Comparison of ENCODE assay signal across 30 mouse cellular contexts in the genomic region with DNA sequence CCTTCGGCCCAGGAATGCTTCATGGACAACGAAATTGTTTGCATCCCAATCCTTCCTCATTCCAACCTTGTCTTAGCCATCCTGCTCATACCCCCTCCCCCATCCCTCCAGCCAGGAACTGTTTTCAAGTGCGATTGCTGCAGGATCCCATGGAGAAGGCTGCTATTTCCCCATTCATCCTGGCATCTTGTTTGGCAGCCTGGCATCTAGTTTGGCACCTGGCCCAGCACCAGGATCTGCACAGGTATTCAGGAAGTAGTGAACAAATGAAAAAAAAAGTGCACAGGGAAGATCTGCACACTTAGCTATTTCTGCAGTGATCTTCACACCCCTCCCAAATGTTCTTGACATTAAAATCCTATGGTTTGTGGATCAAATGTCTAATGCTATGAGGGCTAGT. TPM values are rescaled to one million over a fixed set of nuclear protein-coding genes. Genes with fewer than 3 reads are reported as not detected.
DNase-seq lines count a peak whose midpoint lies in the region; ATAC-seq and TF ChIP-seq lines count a peak whose summit lies in the region.
"Had no signal": no experiment of that assay in that cellular context is flagged by ENCODE, and none has a peak within 500 bp of the region (broad histone marks: within the 10 kb centered on the region; RNA-seq: fewer than 3 reads in every experiment).

No protein-coding gene starts in this region.

- H3K4me1 ChIP-seq in ES-E14 (ENCODE audit: control insufficient read depth in 2 of 2, insufficient read depth in 2 of 2, low read length in 2 of 2, poor library complexity in 1 of 2): no peaks in the 10 kb centered on the region
- H3K4me1 ChIP-seq: forebrain, embryonic 10.5 days; hindbrain, embryonic 10.5 days had no signal

- no peaks in the 10 kb centered on the region for H3K36me3 ChIP-seq in ES-E14 (ENCODE audit: control insufficient read depth, insufficient read depth, low read length, poor library complexity, severe bottlenecking)
- H3K36me3 ChIP-seq: forebrain, embryonic 10.5 days; G1E; hindbrain, embryonic 10.5 days had no signal

- no peak overlapping the region for H3K4me3 ChIP-seq in ES-E14 (ENCODE audit: insufficient read depth in 1 of 2, low read depth in 1 of 2, low read length in 2 of 2, poor library complexity in 1 of 2, severe bottlenecking in 1 of 2)
- H3K4me3 ChIP-seq: forebrain, embryonic 10.5 days; forebrain, embryonic 13.5 days; hindbrain, embryonic 10.5 days had no signal

- DNase-seq in cerebellum, postnatal 10 days: peak; percentile 69 to 79
- no peak for DNase-seq in cerebellum, adult 9-11 months
- DNase-seq in cerebellum, postnatal 36 days: peak; percentile 17
- DNase-seq in ES-CJ7 (ENCODE audit: low read depth, low spot score) (peak; percentile 9), ES-E14 (ENCODE audit: low read depth, low spot score) (peak; percentile 21)
- DNase-seq in urinary bladder, adult 18-20 months (ENCODE audit: low spot score in 2 of 2): no peak
- DNase-seq in thymus, postnatal 0 days (ENCODE audit: low spot score): no peak
- DNase-seq: adrenal gland, adult 8-10 months; adrenal gland, postnatal 25 days; embryo, embryonic 11 days; gastrocnemius, postnatal 10 days; gastrocnemius, postnatal 36 days; heart, postnatal 36 days; kidney, adult 18-20 months; kidney, adult 9 months had no signal

- no peak overlapping the region for H3K27ac ChIP-seq in ES-E14 (ENCODE audit: insufficient read depth, low read depth, low read length, poor library complexity, severe bottlenecking)
- H3K27ac ChIP-seq: forebrain, embryonic 10.5 days; forebrain, embryonic 13.5 days; hindbrain, embryonic 10.5 days; hindbrain, embryonic 14.5 days; hindbrain, postnatal 0 days had no signal

- no peak overlapping the region for H3K9ac ChIP-seq in ES-E14 (ENCODE audit: insufficient read depth, low read depth, low read length, poor library complexity, severe bottlenecking)
- H3K9ac ChIP-seq: forebrain, embryonic 13.5 days; hindbrain, embryonic 14.5 days had no signal

- H3K9me3 ChIP-seq in ES-E14 (ENCODE audit: control insufficient read depth, insufficient read depth, low read depth, low read length): no peaks in the 10 kb centered on the region
- H3K9me3 ChIP-seq: forebrain, embryonic 10.5 days; forebrain, embryonic 13.5 days; hindbrain, embryonic 10.5 days had no signal

- in situ Hi-C loops in ES-E14 (cut with MboI; ENCODE audit: low sequenced_read_pairs in 2 of 2, unreplicated experiment in 2 of 2): no loop called here

- ATAC-seq in cerebellum, adult (ENCODE audit: insufficient number of reproducible peaks, low FRiP score, low TSS enrichment): no peak
- ATAC-seq: activated CD4-positive, CD25-positive, alpha-beta regulatory T cell, adult 4 months; CD4-positive, CD25-positive, alpha-beta regulatory T cell, adult 4 months; forebrain, embryonic 13.5 days; forebrain, embryonic 16.5 days; hindbrain, postnatal 0 days; inflammation-experienced regulatory T-cells, adult 6 months; intestine, embryonic 16.5 days; Patski had no signal

TF ChIP-seq in ES-E14, 5 proteins besides CTCF, POLR2A, EP300 and RAD21:
- no peak for TF ChIP-seq ZC3H11A (IDR thresholded peaks at IDR 0.05; ENCODE audit: borderline replicate concordance, low read depth, low read length)
- TF ChIP-seq ZNF384 (IDR thresholded peaks at IDR 0.05; ENCODE audit: low read depth, low read length): no peak
- no peak for TF ChIP-seq CHD2 (IDR thresholded peaks at IDR 0.05; ENCODE audit: low read depth, low read length)
- no peak for TF ChIP-seq HCFC1 (IDR thresholded peaks at IDR 0.05; ENCODE audit: borderline replicate concordance, insufficient read depth, low read length)
- TF ChIP-seq MAFK (IDR thresholded peaks at IDR 0.05; ENCODE audit: insufficient read depth, low read depth, low read length): no peak

RNA-seq across cellular contexts. Expression of a gene that starts 53.2 kb away (rescaled TPM):
- total RNA-seq in ES-E14 (2012; rRNA removed): 0.13 and 0.32 TPM in 2 replicates
- not detected in 2 replicates for polyA plus RNA-seq in thymus, postnatal 0 days (2015; fragmentation: Nextera tagmentation; extraction: Ambion mirVana)
- total RNA-seq: granulocyte monocyte progenitor cell, adult 5-6 weeks had no signal
- polyA plus RNA-seq: C2C12; CD4-positive, CD25-positive, alpha-beta regulatory T cell, adult 4 months; G1E; Patski had no signal

Comparison
In these comparisons a context has a peak if more than half of its experiments do, and no peak if none do; other contexts are left out.
1. DNase-seq: peak in cerebellum, postnatal 10 days (2 of 2), cerebellum, postnatal 36 days (2 of 2), ES-CJ7 (single experiment) and ES-E14 (single experiment); none in cerebellum, adult 9-11 months (single experiment), urinary bladder, adult 18-20 months (0 of 2) and thymus, postnatal 0 days (single experiment).